8 mouse cellular contexts compared by ENCODE assay signal in genomic region chr6:91472319-91472718, GRCm38 (mm10). TPM values are rescaled to one million over a fixed set of nuclear protein-coding genes. Genes with fewer than 3 reads are reported as not detected.
DNase-seq lines count a peak whose midpoint lies in the region; ATAC-seq and TF ChIP-seq lines count a peak whose summit lies in the region.

No protein-coding gene starts in this region.

- no peak for TF ChIP-seq CTCF in C2C12 (IDR thresholded peaks at IDR 0.05; ENCODE audit: control insufficient read depth, insufficient read depth, insufficient read length)

- peak overlapping the region; percentile 80 for H3K9ac ChIP-seq in kidney, embryonic 14.5 days (ENCODE audit: low read depth, low read length)

- peak overlapping the region; percentile 69 for H3K4me2 ChIP-seq in kidney, embryonic 14.5 days (replicated peaks; ENCODE audit: low read depth, low read length)
- peak overlapping the region; percentile 94 for H3K4me2 ChIP-seq in myocyte (ENCODE audit: low read depth)

- H3K79me2 ChIP-seq in C2C12 (ENCODE audit: control insufficient read depth, insufficient read depth), result peaks cover 95% of the 10 kb centered on the region
- H3K79me2 ChIP-seq in myocyte (ENCODE audit: control insufficient read depth, insufficient read depth), result peaks cover 62% of the 10 kb centered on the region

- peaks cover 56% of the 10 kb centered on the region for H3K79me3 ChIP-seq in C2C12 (ENCODE audit: low read depth)

- no peak for ATAC-seq in erythroblast, adult 5-6 weeks (replicated peaks; ENCODE audit: low FRiP score, poor library complexity, severe bottlenecking)
- ATAC-seq in kidney, embryonic 14.5 days (ENCODE audit: low FRiP score, low TSS enrichment), result no peak

- peak; percentile 9 for DNase-seq in embryo, embryonic 9.5 days (ENCODE audit: extremely low spot score)
- DNase-seq in layer of hippocampus, postnatal 25 days (ENCODE audit: extremely low spot score in 1 of 2, low spot score in 1 of 2), result no peak
- no peak for DNase-seq in layer of hippocampus, postnatal 36 days

- no peaks in the 10 kb centered on the region for H3K9me3 ChIP-seq in erythroblast, embryonic 14.5 days (ENCODE audit: control insufficient read depth, low read length)
- H3K9me3 ChIP-seq in kidney, embryonic 14.5 days (ENCODE audit: control insufficient read depth, low read length), result no peaks in the 10 kb centered on the region

- H3K27me3 ChIP-seq in erythroblast, embryonic 14.5 days (ENCODE audit: control insufficient read depth), result no peaks in the 10 kb centered on the region
- no peaks in the 10 kb centered on the region for H3K27me3 ChIP-seq in C2C12 (ENCODE audit: control insufficient read depth, insufficient read depth, insufficient read length)
- no peaks in the 10 kb centered on the region for H3K27me3 ChIP-seq in kidney, embryonic 14.5 days (ENCODE audit: control insufficient read depth, insufficient read depth, low read length)
- no peaks in the 10 kb centered on the region for H3K27me3 ChIP-seq in myocyte (ENCODE audit: control insufficient read depth, insufficient read depth, insufficient read length)

- H3K36me3 ChIP-seq in erythroblast, embryonic 14.5 days (ENCODE audit: control insufficient read depth), result peaks cover 39% of the 10 kb centered on the region
- H3K36me3 ChIP-seq in C2C12 (ENCODE audit: control insufficient read depth, insufficient read depth) (peaks cover 46% of the 10 kb centered on the region), myocyte (ENCODE audit: control insufficient read depth, insufficient read depth) (peaks cover 5% of the 10 kb centered on the region)
- peaks cover 13% of the 10 kb centered on the region; the same call in 1 of the 2 replicates for H3K36me3 ChIP-seq in kidney, embryonic 14.5 days (ENCODE audit: control insufficient read depth, insufficient read depth, low read length)

- H3ac ChIP-seq in C2C12 (ENCODE audit: control insufficient read depth, insufficient read length, low read depth) (peak overlapping the region; percentile 95), myocyte (ENCODE audit: control insufficient read depth, insufficient read length) (peak overlapping the region; percentile 30)

- H3K4me3 ChIP-seq in erythroblast, embryonic 14.5 days (replicated peaks), result peak overlapping the region; percentile 86
- H3K4me3 ChIP-seq in C2C12 (ENCODE audit: insufficient read depth, poor library complexity, severe bottlenecking) (peak overlapping the region; percentile 94), myocyte (peak overlapping the region; percentile 93)
- H3K4me3 ChIP-seq in kidney, embryonic 14.5 days (ENCODE audit: low read length), result peak overlapping the region; percentile 86

- H3K4me1 ChIP-seq in erythroblast, embryonic 14.5 days (ENCODE audit: control insufficient read depth), result peaks cover 48% of the 10 kb centered on the region
- H3K4me1 ChIP-seq in kidney, embryonic 14.5 days (ENCODE audit: control insufficient read depth, insufficient read depth, low read length), result peaks cover 13% of the 10 kb centered on the region

- WGBS in kidney, embryonic 14.5 days, result 27% methylated on average over 6 of the region's 6 CpGs

- H3K27ac ChIP-seq in kidney, embryonic 14.5 days (ENCODE audit: low read depth, low read length), result no peak overlapping the region

- no peak for TF ChIP-seq POLR2A in myocyte (IDR thresholded peaks at IDR 0.05; ENCODE audit: insufficient read length, low read depth)

TF ChIP-seq in C2C12, 6 proteins besides CTCF, POLR2A, EP300 and RAD21:
- TF ChIP-seq CEBPB (IDR thresholded peaks at IDR 0.05; ENCODE audit: low read depth), result no peak
- no peak for TF ChIP-seq MYOG (IDR thresholded peaks at IDR 0.05; ENCODE audit: control insufficient read depth, extremely low read depth, insufficient read length)
- TF ChIP-seq MYOD1 (IDR thresholded peaks at IDR 0.05; ENCODE audit: control insufficient read depth, insufficient read length, low read depth), result no peak
- no peak for TF ChIP-seq MAX (IDR thresholded peaks at IDR 0.05)
- no peak for TF ChIP-seq FOSL1 (IDR thresholded peaks at IDR 0.05; ENCODE audit: insufficient read depth, low read length, poor library complexity, severe bottlenecking)
- TF ChIP-seq USF1 (IDR thresholded peaks at IDR 0.05; ENCODE audit: low read depth), result no peak

TF ChIP-seq in myocyte, 11 proteins besides CTCF, POLR2A, EP300 and RAD21:
- TF ChIP-seq USF1 (IDR thresholded peaks at IDR 0.05; ENCODE audit: low read depth) (no peak), SRF (IDR thresholded peaks at IDR 0.05; ENCODE audit: control insufficient read depth, insufficient read length, low read depth) (no peak), MYOG (IDR thresholded peaks at IDR 0.05; ENCODE audit: control insufficient read depth in 1 of 3, insufficient read depth in 1 of 3, insufficient read length in 2 of 3, low read depth in 2 of 3) (no peak), CEBPB (IDR thresholded peaks at IDR 0.05; ENCODE audit: insufficient read depth, poor library complexity, severe bottlenecking) (no peak), POLR2AphosphoS2 (IDR thresholded peaks at IDR 0.05; ENCODE audit: insufficient read length, low read depth) (no peak), TCF12 (IDR thresholded peaks at IDR 0.05; ENCODE audit: insufficient read depth, poor library complexity, severe bottlenecking) (no peak), MAX (IDR thresholded peaks at IDR 0.05; ENCODE audit: low read depth) (no peak), REST (IDR thresholded peaks at IDR 0.05; ENCODE audit: insufficient read depth, insufficient read length) (no peak), TCF3 (IDR thresholded peaks at IDR 0.05; ENCODE audit: insufficient read length, low read depth) (no peak), E2F4 (IDR thresholded peaks at IDR 0.05; ENCODE audit: insufficient read depth) (no peak), MYOD1 (IDR thresholded peaks at IDR 0.05; ENCODE audit: control insufficient read depth in 1 of 3, insufficient read length in 2 of 3, low read depth in 2 of 3) (no peak)
TF ChIP-seq in myocyte: peak in this region for 0.

RNA-seq across cellular contexts. Expression of gene Chchd4, which starts 1.0 kb away (rescaled TPM):
- 0.15 and 0.31 TPM in 2 replicates for polyA plus RNA-seq in erythroblast, embryonic 14.5 days (2012)
- total RNA-seq in erythroblast, adult 5-6 weeks (2015; ENCODE audit: low replicate concordance), result 2.5 and 6.5 TPM in 2 replicates
- total RNA-seq in erythroblast, adult 5-6 weeks (2017; ENCODE audit: low replicate concordance), result 1.9 and 2.2 TPM in 2 replicates
- 20.3 TPM for polyA plus RNA-seq in C2C12 (2012; fragmentation: generic; extraction: Trizol)
- 31.7 and 33.1 TPM in 2 replicates for polyA plus RNA-seq in kidney, embryonic 14.5 days (2014; fragmentation: Nextera tagmentation; extraction: Ambion mirVana)
- 13.1 TPM for polyA plus RNA-seq in myocyte (2012; fragmentation: generic; extraction: Trizol)
- 10 to 100 TPM; 18.9 to 19.7 TPM for total RNA-seq in layer of hippocampus, postnatal 25 days (2021)
- 10 to 100 TPM; 19.8 to 22.8 TPM for total RNA-seq in layer of hippocampus, postnatal 36 days (2021)

RNA-seq across cellular contexts. Expression of gene Tmem43, which starts 1.2 kb away (rescaled TPM):
- 0.05 and 0.15 TPM in 2 replicates for polyA plus RNA-seq in erythroblast, embryonic 14.5 days (2012)
- total RNA-seq in erythroblast, adult 5-6 weeks (2015; ENCODE audit: low replicate concordance), result 10.2 and 13.8 TPM in 2 replicates
- 11.8 and 16.7 TPM in 2 replicates for total RNA-seq in erythroblast, adult 5-6 weeks (2017; ENCODE audit: low replicate concordance)
- polyA plus RNA-seq in C2C12 (2012; fragmentation: generic; extraction: Trizol) (68.1 TPM), myocyte (2012; fragmentation: generic; extraction: Trizol) (84.1 TPM)
- 31.1 and 47.9 TPM in 2 replicates for polyA plus RNA-seq in kidney, embryonic 14.5 days (2014; fragmentation: Nextera tagmentation; extraction: Ambion mirVana)
- 10 to 100 TPM; 30.8 to 32.0 TPM for total RNA-seq in layer of hippocampus, postnatal 25 days (2021)
- 10 to 100 TPM; 28.7 to 31.8 TPM for total RNA-seq in layer of hippocampus, postnatal 36 days (2021)

RNA-seq across cellular contexts. Expression of gene Xpc, which starts 43.4 kb away (rescaled TPM):
- polyA plus RNA-seq in erythroblast, embryonic 14.5 days (2012), result 0.07 and 0.10 TPM in 2 replicates
- total RNA-seq in erythroblast, adult 5-6 weeks (2015; ENCODE audit: low replicate concordance), result 5.2 and 6.7 TPM in 2 replicates
- 9.1 and 14.7 TPM in 2 replicates for total RNA-seq in erythroblast, adult 5-6 weeks (2017; ENCODE audit: low replicate concordance)
- polyA plus RNA-seq in C2C12 (2012; fragmentation: generic; extraction: Trizol) (4.5 TPM), myocyte (2012; fragmentation: generic; extraction: Trizol) (7.4 TPM)
- 15.8 and 25.4 TPM in 2 replicates for polyA plus RNA-seq in kidney, embryonic 14.5 days (2014; fragmentation: Nextera tagmentation; extraction: Ambion mirVana)
- total RNA-seq in layer of hippocampus, postnatal 25 days (2021), result 10 to 100 TPM; 12.6 to 14.2 TPM
- total RNA-seq in layer of hippocampus, postnatal 36 days (2021), result 10 to 100 TPM; 12.5 to 14.5 TPM

RNA-seq across cellular contexts. Expression of gene Lsm3, which starts 43.4 kb away (rescaled TPM):
- polyA plus RNA-seq in erythroblast, embryonic 14.5 days (2012), result 0.51 and 0.64 TPM in 2 replicates
- 12.7 and 17.1 TPM in 2 replicates for total RNA-seq in erythroblast, adult 5-6 weeks (2015; ENCODE audit: low replicate concordance)
- 41.5 and 78.4 TPM in 2 replicates for total RNA-seq in erythroblast, adult 5-6 weeks (2017; ENCODE audit: low replicate concordance)
- 207 TPM for polyA plus RNA-seq in C2C12 (2012; fragmentation: generic; extraction: Trizol)
- polyA plus RNA-seq in kidney, embryonic 14.5 days (2014; fragmentation: Nextera tagmentation; extraction: Ambion mirVana), result 332 and 459 TPM in 2 replicates
- 69.5 TPM for polyA plus RNA-seq in myocyte (2012; fragmentation: generic; extraction: Trizol)
- 10 to 100 TPM; 35.8 to 38.4 TPM for total RNA-seq in layer of hippocampus, postnatal 25 days (2021)
- total RNA-seq in layer of hippocampus, postnatal 36 days (2021), result 10 to 100 TPM; 36.8 to 41.5 TPM

Comparison
In these comparisons a context has a peak if more than half of its experiments do, and no peak if none do; other contexts are left out.
1. RNA of gene Chchd4, which starts 1.0 kb away (polyA plus RNA-seq): 31.7 to 33.1 TPM in kidney, embryonic 14.5 days, 20.3 TPM in C2C12 (single experiment) and 13.1 TPM in myocyte (single experiment); 0.15 to 0.31 TPM in erythroblast, embryonic 14.5 days; every median in the first group is over 10 times any median in the second.
2. RNA of gene Tmem43, which starts 1.2 kb away (polyA plus RNA-seq): 84.1 TPM in myocyte (single experiment), 68.1 TPM in C2C12 (single experiment) and 31.1 to 47.9 TPM in kidney, embryonic 14.5 days; 0.05 to 0.15 TPM in erythroblast, embryonic 14.5 days; every median in the first group is over 10 times any median in the second.
3. Peak in every context shown above with its lines, with median percentiles within 50 percentile points of each other: H3K4me3 ChIP-seq.